Mouse (Mus musculus) C2C12 (cell line): Measurements from ENCODE around the gene Iqsec1.

Source experiments
- CEBPB ChIP-seq: IDR thresholded peaks from one replicate; pipeline ENCODE4 v1.6.1; 2011; ENCODE audit warnings: low read depth, mild to moderate bottlenecking, control low read depth, moderate library complexity
- CTCF ChIP-seq: IDR thresholded peaks from one replicate; pipeline ENCODE4 v1.5.1; 2011; ENCODE audit not compliant: control insufficient read depth, insufficient read depth, insufficient read length
- MAX ChIP-seq: IDR thresholded peaks from one replicate; pipeline ENCODE4 v1.6.1; 2011; ENCODE audit warnings: mild to moderate bottlenecking, control low read depth
- MYOD1 ChIP-seq: IDR thresholded peaks from one replicate; pipeline ENCODE4 v1.6.1; 2011; ENCODE audit warnings: low read depth; ENCODE audit not compliant: control insufficient read depth, insufficient read length
- USF1 ChIP-seq: IDR thresholded peaks from one replicate; pipeline ENCODE4 v1.6.1; 2011; ENCODE audit warnings: low read depth, mild to moderate bottlenecking, control low read depth, moderate library complexity

DNA sequence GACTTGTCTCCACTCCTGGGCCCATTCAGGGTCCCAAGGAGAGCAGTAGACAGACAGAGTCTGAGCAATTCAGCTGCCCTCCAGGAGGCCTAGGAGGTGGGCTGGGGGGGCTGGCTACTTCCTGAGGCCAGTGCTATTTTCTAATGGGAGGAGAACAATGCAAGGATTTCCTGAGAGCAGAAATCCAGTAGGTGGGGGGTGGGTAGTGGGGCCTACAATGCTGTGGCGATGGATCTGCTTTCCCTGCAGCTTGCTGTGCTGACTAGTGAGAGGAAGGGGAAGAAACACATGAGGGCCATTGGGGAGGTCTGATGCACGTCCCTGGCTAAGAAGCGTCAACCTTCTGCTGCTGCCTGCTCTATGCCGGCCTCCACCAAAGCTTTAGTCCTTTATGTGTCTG lies 309.7 kb downstream of the Iqsec1 start:
- TF ChIP-seq CTCF (no peak), USF1 (no peak), MAX (no peak), MYOD1 (no peak), CEBPB (no peak)
